Mouse (Mus musculus): Measurements from ENCODE around the gene Vdr.

Gene Vdr

DNA sequence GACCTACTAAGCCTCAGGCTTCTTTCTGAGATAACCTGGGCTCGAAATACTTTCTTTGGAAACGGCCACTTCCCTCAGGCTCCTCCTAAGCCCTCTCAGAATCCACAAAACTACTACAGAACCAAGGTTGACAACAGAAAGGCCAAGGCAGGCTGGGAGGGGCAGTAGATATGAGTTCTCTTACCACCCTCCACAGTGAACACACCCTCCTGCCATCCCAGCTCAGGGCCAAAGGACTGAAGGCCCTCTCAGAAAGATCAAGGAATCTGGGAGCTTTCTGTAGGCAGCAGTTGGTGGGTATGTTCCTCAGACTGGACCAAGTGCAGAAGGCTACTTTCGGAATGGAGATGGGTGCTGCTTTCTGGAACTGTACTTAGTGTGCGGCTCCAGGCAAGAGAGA, 95.2 kb downstream of the Vdr start:
- in situ Hi-C loops (cut with MboI, MseI): no loop called here

DNA sequence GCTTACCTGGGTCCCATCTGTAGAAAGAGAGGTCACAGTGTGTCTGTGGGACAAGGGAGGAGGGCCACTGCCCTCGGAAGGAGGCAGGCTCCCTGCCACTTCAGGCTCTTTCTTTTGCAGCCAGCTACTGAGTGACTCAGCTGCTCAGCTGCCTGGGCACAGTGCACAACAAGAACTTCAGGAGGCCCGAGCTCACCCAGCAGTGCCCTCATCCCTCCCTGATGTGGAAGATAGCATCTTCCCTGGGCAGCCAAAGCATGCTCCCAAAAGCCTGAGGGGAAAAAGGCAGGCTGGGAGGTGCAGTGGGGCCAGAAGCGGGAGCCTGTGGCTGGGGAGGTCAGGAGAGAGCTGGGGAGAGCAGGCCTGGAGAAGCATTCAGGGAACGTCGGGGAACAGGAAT, 95.7 kb downstream of the Vdr start:
- in situ Hi-C loops (cut with MboI, MseI): no loop called here

DNA sequence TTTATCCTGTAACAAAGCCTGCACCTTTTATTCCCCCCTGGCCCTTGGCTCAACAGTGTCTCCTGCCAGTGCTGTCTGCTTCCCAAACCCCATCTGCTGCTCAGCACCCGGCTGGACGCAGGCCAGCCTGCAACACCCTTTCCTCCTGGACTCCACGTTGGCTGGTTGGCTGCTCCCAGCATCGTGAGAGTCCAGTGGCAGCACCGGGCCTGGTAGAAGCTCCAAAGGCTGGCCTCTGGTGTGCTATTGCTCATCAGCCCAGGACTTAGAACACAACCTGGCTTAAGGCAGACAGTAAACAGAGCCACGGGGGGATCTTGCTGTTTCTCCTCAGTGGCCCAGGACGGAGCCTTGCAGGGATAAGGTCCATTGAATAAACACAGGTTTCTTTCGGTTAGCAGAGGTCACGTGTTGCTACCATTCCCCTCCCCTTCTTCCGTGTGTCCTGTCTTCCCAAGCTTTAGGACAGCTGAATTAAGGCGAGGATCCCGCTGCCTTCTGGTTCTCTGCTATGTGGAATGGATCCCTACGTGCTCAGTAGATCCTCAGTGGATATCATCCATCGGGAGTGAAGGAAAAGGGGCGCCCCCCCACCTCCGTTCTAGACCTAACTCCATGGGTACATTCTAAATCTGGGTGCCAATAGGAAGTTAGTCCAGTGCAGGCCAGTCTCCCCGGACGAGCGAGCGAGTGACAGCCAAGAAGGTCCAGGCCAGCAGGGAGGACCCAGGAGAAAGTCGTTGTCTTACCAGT, 96.8 kb downstream of the Vdr start:
- in situ Hi-C loops (cut with MboI, MseI): no loop called here

DNA sequence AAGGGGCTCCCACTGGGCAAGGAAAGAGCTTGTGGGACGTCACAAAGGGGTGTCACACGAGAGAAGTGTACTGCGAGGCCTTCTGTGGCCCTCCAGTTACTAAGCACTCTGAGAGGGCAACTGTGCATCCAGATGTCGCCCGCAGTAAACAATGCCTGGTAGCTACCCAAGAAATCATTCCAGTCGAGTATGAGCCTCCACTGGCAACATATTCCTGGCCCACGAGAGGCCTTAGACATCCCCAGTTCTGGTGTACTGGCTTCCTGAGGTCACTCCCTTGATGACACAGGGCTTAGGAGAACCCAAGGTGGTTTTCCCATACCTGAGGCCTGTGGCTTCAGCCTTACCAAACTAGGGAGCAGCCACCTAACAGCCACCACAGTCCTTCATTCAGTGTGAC, 97.6 kb downstream of the Vdr start:
- in situ Hi-C loops (cut with MboI, MseI): no loop called here

DNA sequence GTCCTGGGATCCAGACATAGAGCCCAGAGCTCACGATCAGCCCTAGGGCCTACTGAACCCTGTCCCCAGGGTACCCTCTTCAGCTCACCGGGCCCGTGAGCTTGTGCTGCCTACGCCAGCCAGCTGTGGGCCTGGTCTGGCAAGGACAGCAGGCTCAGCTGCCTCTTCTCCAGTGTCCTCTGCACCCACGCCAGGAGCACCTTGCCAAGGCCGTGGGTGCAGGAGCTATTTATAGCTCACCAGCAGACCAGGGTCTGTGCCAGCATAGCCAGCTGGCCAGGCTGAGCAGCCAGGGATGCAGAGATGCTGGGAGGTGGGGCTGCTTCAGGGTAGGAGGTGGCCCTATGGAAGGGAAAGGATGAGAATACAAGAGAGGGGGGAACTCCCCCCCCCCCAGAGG, 98.3 kb downstream of the Vdr start:
- in situ Hi-C loops (cut with MboI, MseI): no loop called here

DNA sequence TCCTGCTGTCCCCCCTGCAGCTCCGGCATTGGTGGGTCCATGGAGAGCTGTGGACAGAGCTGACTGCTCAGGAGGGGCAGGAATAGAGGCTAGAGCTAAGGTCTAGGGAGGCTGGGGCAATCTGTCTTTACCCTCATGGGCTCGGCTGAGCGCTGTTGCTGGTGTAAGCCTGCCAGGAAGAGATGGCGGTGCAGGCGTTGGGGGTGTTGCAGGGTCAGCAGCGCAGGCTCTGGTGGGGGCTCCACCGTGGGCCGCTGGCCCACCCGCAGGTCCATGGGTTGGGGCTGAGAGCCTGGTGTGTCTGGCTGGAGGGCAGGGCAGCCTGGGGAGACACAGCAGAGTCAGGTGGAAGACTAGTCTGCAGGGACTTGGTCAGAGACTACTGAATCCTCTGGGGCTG, 99.1 kb downstream of the Vdr start:
- in situ Hi-C loops (cut with MboI, MseI): no loop called here

DNA sequence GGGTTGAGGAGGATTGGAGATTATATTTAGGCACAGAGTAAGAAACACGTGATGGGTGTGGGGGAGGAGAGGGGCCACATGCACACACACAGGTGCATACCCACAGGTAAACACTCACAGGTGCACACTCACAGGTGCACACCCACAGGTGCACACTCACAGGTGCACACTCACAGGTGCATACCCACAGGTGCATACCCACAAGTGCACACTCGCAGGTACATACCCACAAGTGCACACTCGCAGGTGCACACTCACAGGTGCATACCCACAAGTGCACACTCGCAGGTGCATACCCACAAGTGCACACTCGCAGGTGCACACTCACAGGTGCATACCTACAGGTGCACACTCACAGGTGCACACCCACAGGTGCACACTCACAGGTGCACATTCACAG, 100.0 kb downstream of the Vdr start:
- in situ Hi-C loops (cut with MboI, MseI): no loop called here

DNA sequence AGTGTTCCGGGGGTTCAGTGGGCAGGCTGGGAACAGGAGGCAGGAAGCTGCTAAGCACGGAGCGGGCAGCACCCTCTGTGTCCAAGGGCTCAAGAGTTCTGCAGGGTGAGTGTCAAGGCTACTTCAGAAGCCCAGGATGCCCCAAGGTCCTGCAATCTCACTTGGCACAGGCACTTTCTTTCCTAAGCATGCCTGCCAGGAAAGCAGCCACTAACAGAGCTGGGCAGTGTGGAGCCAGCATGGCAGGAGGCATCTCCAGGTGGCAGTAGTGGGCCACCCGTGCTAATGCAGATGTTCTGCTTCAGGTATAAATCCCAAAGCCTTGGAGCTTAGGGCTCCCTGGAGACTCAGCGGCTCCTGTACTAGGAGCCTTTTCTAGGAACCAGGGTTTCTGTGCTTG, 100.5 kb downstream of the Vdr start:
- in situ Hi-C loops (cut with MboI, MseI): no loop called here

DNA sequence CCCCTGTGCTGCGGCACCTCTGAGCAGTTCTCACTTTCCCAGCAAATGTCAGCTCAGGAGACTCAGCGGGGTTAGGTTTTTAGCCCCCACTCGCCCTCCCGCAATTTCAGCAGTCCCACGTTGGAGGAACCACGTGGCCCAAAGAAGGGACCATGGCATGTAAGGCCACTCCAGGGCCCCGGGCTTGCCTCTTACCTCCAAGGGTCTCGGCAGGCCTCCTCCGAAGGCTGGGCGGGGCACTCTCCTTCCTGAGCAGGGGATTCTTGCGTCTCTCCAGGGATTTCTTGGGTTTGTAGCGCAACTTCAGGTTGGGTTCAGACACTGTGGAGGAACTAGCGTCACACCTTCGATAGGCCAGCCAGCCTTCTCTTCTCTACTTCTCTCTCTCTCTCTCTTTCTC, 101.2 kb downstream of the Vdr start:
- in situ Hi-C loops (cut with MboI, MseI): no loop called here

DNA sequence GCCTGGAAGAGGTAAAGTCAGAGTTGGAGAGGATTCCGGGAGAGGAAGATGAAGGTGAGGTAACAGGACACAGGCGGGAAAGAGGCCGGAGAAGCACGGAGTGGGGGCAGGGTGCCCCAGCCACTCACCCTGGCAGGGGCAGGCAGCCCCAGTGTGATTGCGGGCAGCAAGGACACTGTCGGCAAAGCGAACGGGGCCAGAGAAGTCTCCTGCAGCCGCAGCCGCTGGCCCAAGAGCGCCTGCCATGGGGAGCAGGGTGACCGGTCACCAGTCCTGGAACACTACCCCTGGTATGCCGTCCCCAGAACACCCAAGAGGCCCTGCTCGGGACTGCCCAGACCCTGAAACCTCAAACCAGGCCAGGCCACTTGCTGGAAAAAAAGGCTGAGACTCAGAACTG, 101.9 kb downstream of the Vdr start:
- in situ Hi-C loops (cut with MboI, MseI): no loop called here

DNA sequence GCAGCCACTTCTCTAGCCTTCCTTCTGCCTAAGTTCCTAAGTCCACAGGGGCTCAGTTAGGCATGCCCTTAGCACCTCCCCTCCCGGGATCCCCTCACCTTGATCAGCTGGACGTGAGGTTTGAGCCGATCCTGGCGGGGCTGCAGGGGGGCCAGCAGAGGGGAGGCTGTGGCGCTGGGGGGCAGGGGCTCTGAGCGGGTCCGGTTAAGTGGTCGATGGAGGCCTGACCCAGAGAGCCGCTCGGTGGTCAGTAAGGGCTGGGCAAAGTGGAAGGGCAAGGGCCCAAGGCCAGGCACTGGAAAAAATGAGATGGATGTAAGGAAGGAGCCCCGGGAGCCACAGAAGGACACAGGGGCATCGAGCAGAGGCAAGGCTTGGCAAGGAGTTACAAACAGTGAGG, 102.6 kb downstream of the Vdr start:
- in situ Hi-C loops (cut with MboI, MseI): no loop called here
